Mouse (Mus musculus) thymus, postnatal 0 days (tissue): ENCODE data around the gene Lrp1. TPM values are rescaled to one million over a fixed set of nuclear protein-coding genes. Genes with fewer than 3 reads are reported as not detected.

Experiments
- DNase-seq: peaks from one replicate; pipeline ENCODE4 v3.0.0-alpha.2; 2015; ENCODE audit warnings: low spot score
- polyA plus RNA-seq: library from polyadenylated mRNA; unstranded; fragments of >200 nt; fragmentation: Nextera tagmentation; extraction: Ambion mirVana; gene quantifications from 2 replicates; pipeline ENCODE4 v1.2.1, GENCODE M21; 2015

Lrp1 gene
- polyA plus RNA-seq, 1 experiment from 2014 or later = 8.6 TPM

DNA sequence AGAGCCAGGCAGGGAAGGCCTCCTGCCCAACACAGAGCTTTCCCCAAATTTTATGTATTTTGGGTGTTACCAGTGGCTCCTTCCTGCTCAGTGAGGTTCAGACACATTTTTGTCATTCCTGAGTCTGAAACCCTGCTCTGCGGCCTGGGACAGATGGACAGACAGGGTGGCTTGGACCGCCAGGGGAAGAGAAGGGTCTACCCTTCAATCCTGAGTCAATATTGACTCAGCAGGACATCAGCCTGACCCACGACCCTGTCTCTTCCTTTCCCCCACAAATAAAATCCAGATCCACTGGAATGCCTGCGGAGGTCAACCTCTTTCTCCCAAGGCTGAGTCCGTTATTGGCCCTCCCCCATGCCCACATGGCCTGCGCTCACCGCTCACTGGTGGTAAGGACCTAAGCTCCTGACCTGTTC lies 4.7 kb downstream of the Lrp1 start:
- DNase-seq = no peak

DNA sequence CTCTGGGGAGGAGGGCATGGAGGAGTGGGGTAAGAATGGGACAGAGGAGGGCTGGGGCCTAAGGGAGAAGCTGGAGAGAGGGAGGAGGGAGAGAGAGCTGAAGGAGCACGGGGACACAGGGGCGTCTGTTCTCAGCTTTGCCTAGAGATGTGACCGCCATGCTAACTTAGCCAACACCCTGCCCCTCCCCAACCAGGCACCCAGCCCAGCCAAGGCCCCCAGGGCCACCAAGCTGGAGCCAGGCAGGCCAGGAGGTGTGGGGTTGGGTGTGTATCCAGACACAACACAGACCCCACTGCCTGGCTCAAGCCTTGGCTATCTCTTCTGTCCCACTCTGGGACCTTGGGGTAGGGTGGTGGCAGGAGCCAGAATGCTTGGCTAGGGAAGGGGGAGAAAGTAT lies 5.4 kb downstream of the Lrp1 start:
- DNase-seq = no peak

DNA sequence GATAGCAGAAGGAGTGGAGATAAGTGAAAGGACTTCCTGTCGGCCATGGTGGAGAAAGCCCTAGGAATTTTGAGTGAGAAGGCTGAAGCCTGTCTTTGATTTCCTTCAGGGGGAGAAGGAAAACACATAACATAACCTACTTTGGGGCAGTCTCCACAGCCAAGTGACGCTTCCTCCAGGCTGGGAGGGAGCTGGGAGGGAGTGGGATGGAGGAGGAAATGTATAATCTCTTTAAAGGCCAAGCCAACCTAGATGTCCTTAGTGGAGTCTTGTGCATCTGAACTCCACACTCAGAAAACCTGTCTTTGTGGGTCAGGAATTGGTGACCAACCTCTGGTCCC lies 5.9 kb downstream of the Lrp1 start:
- DNase-seq = no peak

DNA sequence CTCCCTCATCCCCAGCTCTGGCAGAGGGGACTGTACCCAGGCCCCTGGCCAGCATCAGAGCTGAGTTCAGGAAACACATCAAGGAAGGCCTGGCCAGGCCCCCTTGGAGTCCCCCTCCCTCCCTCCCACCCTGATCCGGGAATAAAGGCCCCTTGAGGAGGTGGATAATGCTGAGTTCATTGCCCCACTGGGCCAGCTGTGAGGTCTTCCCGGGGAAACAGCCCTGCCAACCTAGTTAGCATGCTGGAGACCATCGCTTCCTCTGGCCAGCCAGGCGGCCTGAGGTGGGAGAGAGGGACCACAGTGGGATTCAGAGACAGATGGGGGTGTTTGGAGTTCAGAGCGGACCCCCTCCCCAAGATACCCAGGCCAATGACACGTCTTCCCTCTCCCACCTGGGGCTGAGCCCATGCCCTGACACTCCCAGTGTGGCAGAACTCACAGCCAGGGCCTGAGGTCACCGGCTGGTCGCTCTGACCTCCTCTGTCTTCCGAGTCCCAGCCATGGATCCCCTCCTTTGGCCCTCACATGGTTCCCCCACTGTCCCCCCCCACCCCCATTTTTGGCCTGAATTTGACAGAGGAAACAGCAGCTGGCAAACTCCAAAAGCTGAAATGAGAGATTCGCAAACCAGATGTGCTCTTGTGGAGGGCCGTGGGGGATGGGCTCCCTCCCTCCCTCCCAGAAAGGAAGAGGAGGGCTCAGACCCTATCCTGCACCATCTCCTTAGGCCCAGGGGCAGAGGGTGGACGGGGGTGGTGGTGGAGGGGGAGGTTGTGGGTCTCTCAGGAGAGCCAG lies 6.5 kb downstream of the Lrp1 start:
- no peak for DNase-seq

DNA sequence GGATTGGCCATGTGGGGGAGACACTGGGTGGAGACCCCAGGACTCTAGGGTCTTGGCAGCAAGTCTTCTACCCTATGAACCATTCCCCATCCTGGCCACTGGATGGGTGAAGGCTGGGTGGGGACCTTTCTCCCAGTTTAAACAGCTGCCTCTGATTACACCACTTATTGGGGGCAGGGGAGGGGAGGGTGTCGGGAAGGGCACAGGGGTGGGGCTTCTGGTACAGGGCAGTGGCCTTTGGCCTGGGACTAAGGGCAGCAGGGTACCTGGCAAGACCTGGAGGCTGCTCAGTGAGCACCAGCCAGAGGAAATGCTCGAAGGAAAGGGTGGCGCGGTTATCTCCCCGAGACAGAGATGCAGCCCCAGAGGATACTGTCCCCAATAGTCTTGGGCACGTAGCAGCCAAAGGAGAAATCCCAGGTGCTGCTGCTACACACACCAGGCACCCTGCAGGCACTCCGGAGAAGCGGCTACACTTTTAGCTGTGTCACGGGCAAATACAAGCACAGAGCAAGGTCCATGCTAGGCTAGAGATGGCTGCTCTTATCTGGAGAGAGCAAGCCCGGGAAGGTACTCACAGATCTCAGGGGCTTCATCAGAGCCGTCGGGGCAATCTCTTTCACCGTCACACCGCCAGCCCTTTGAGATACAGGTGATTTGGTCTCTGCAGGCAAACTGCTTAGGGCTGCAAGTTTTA lies 8.7 kb downstream of the Lrp1 start:
- no peak for DNase-seq

DNA sequence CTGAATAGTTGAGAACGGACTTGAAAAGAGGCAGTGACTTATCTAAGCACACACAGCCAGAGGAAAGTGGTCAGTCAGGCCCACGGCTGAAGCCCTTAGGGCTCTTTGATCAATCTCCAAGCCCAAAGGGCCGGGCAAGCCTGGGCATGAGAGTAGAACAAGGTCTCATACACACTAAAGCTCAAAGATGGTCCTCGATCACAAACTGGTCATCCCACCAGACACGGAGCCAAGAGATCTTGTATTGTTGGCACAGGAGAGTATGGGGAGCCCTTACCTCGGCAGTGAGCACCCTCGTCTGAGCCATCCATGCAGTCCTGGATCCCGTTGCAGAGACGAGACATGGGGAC lies 10.9 kb downstream of the Lrp1 start:
- no peak for DNase-seq

DNA sequence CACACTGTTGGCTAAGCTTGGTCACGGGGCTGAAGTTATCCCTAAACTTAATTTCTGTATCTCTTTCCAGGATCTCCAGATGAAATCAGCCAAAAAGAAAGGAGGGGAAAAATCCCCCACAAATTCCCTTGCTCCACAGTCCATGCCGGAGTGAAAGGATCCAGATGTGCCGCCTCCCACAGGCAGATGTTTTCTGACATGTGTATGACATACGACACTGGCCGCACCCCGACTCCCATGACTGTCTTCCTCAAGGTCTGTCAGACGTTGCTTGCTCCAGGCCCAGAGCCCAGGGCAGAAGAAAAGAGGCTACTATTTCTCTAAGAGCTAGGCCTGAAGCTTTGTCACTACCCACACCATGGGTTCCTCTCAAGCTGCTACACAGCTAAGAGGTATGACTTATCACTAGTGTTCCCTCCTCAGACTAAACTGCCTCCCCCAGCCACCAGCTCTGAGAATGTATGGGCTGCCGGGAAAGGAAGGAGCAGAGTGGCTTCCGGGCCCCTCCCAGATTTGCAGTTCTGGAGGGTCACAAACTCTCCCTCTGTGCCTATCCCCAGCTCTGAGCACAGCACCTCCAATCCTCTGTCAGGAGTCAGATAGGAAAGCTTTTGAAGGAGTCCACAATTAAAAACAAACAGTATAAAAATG lies 11.4 kb downstream of the Lrp1 start:
- no peak for DNase-seq

DNA sequence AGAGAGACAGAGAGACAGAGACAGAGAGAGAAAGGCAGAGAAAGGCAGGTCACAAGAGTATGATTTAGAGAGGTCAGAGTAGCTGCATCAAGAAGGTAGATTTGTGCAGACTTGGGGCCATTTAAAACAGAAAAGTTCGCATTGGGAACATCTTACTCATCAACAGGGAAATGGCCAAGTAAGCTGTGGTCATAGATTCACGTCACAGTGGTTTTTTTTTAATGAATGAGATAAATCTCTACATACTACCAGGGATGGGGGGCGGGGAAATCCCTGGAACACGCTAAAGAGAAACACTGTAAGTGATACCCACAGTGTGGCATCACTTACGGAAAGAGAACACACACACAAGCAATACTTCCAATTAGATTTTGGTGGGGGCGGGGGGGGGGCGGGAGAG lies 13.9 kb downstream of the Lrp1 start:
- no peak for DNase-seq

DNA sequence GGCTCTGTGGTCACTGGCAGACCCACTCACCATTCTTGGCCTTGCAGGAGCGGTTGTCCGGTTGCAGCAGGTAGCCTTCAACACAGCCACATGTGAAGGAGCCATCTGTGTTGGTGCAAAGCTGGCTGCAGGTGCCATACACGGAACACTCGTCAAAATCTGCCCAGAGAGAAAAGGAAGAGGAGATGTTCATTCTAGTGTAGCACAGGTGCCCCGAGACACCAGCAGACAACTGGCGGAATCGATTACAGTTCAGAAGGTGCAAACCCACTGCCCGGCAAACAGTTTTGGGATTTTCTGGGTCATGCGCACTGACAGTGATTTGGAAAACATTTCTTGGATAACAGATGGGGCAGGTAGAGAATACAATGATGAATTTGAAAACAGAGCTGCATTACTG lies 15.2 kb downstream of the Lrp1 start:
- DNase-seq = no peak

DNA sequence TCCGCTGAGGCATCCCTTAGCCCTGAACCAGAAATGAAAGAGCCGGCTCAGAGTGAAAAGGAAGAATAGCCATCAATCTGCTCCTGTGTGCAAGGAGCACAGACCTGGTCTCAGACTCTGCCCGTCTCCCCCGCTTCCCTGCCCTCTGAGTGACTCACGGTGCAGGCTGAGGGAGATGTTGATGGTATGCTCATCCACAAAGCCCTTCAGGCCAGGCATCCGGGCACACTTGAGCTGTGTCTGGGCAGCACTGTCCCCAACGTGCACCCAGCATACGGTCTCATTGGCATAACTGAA lies 15.7 kb downstream of the Lrp1 start:
- DNase-seq = no peak

DNA sequence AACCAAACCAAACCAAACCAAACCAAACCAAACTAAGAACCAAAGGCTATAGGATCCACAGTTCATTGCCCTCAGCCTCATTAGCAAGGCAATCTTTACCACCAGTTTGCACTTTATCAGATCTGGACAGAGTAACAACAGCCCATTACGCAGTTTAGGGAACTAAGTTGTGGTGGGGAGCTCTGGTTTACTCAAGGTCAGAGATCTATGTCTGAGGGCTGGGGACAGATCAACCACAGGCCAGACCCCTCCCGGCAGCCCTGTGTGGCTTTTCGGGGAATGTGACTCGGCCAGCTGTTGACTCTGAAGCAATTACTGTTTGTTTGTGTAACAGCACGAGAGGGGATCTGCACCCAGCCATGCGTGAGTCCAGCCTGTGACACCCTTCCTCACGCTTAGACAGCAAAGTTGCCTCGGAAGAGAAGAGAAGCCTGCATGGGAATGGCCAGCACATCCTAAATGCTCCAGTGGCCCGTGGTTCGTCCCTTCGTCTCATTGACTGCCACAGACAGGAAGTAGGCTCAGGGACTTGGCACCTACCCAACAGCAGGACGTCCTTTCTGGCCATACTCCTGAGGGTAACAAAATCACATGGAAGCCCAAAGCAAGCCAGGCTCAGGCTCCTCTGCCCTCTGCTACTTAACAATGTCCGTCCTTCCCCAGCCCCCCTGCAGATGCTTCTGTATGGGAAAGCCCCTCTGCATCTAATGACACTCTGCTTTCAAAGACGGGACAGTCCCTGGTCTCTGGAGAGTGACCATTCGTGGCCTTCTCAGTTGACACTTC lies 16.3 kb downstream of the Lrp1 start:
- DNase-seq = no peak

DNA sequence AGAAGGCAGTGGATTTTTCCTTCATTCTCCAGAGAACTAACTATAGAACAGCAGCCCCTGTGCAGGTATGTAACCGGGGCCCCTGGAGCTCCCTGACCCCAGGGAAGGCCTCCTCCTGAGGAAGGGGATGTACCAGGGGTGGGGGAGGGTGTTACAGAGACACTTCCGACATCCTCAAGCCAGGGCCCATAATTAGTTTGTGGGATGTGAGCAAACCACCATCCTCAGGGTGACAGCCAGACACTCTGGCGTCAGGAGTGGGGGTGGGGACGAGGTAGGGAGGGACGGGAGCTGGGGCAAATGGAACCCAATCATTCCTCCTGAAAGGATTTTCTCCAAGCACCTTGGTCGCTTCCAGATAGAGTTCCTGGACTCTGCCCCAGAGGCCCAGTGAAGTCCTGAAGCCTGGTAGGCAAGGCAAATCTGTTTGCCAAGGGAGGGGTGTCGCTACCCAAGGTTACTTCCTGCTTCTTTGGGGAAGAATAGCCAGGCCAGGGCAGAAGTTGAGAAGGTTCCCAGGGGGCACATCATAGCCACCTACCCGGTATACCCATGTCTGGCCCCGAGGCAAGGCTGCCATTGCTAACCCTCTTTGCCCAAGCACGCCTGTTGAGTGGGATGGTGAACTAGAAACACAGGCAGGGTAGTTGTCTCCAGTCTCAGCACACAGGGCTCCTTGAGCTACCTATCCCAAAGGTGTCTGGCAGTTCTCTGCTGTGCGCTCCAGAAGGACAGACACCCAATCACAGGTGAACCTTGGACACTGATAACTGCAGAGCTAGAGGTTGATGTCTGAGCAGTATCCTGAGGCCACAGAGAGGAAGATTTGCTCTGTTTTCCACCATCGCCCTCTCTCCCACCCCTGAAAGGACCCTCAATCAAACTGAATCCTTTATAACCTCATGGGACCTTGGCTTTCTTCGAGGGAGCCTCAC lies 17.2 kb downstream of the Lrp1 start:
- no peak for DNase-seq

DNA sequence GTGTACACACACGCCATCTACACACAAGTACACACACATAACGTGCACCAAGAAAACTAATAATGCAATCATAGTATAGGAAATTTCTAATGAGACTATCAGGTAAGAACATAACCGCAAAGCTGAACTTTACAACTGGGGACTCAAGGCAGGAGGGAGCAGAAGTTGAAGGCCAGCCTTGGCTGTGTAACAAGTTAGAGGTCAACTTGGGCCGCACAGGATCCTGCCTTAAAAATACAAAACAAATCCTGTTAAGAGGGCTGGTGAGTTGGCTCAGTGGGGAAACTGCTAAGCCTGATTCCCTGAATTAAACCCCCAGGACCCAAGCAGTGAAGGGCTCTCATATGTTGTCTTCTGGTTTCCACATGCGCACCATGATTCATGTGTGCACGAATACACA lies 18.8 kb downstream of the Lrp1 start:
- DNase-seq = no peak

DNA sequence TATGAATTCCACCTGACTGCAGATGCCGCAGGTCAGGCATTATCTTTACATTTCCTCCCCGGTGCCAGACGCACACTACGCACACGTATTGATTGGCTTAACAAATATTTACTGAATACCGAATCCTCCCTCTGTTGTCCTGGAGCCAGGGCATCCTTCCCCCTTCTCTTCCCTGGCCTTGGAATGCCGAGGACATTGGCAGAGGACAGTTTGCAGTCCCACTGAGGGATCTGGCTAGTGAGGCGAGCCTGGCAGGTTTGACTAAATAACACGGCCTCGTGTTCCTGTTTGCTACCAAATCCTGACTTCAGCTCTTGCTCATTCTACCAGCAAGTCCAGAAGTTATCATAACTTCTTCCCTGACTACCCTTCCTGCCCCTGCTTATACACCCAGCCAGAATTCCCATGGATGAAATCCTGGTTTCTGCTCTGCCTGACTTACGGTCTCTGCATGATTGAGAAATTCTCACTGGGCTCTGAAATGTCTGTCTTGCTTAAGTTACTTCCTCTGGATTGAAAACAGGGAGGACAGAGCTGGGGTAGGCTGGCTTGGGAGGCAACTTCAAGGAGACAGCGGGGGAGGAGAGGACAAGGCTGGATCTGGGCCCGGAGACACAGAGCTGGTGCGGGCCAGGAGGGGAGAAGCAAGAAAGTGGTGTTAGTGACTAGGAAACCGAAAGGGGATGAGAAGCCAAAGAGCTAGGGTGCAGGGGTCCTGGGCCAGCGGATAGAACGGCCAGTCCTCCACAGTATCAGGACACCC lies 21.0 kb downstream of the Lrp1 start:
- no peak for DNase-seq

DNA sequence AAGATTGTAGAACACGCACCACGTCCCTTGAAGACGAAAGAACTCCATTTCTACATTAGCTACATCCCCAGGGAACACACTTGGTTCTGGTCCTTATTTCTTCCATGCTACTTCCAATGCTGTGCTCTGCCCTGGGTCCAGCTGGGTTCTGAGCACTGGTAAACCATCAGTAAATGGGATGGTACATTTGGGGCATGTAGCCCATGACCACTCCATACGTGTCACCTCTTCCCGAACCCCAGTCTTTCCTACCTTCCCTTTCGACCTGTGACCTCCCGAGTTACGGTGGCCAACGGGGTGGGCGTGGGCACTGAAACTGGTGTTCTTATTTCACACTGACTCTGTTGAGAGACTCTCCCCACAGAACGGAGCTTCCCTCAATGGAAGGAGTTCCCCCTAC lies 21.7 kb downstream of the Lrp1 start:
- no peak for DNase-seq

DNA sequence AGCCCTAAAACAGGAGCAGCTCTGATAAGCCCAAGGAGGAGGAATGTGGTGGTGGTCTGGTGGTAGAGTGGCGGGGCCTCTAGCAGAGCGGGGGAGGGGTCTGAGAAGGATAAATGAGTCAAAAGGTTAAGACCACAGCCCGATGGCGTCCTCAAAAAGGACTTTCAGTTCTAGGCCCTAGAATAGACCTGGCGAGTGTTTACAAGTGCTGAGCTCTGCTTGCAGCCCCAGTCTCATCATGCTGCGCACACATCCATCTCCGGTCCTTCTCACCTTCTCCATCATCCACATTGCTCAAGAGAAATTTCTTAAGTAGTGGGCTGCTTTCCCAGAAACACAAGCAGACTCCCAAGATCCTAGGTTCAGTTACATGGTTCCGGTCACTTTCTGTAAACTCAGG lies 22.3 kb downstream of the Lrp1 start:
- no peak for DNase-seq

DNA sequence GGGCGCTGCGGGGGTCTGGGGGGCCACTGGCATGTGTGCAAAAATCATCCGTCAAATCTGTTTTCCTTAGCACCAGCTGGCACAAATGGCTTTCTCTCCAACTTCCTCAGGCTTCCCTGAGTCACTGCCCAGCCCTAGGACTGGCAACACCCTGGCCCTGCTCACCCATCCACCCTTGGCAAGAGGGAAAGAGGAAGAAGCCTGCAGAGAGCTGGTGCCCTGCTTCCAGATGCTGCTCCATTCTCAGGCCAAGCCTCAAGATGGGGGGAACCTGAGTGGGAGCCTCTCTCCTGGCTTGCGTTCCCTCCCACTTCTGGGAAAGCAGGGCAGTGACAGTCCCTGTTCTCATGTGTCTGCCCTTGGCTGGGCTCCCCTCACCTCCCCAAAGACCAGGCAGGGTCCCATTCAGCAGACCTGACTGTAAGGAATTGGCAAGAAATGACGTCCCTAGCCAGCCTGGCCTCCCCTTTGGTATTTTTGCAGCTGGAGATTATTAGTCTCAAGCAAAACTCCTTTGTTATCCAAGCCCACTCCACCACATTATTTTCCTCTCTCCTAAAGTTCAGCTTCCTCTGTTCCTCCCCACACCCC lies 23.5 kb downstream of the Lrp1 start:
- DNase-seq = no peak

DNA sequence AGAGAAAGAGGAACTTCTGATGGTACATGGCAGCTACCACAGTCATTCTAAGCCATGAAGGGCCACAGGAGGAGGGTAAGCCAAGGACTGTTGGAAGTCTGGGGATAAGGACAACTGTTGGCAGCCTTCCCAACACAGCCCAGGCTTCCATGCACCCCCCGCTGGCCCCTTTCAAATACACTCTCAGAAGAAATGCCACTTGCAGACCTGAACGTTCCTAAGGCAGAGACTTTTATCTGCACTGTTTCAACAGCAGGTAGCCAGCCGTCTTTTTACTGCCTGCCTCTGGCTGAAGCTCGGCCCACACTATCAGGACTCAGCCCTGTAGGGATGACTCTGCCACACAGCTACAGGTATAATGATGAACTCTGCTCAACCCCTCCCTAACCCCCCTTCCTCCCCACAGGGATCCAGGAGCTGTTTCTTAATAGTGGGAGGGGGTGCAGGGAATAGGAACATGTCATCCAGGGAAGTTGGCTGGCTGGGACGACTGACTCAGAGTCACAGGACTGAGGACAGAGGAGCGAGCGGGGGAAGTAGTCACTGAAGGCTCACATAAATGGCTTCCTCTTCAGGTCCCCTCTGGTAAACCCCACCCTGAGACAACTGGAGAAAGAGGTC lies 24.5 kb downstream of the Lrp1 start:
- DNase-seq = no peak

DNA sequence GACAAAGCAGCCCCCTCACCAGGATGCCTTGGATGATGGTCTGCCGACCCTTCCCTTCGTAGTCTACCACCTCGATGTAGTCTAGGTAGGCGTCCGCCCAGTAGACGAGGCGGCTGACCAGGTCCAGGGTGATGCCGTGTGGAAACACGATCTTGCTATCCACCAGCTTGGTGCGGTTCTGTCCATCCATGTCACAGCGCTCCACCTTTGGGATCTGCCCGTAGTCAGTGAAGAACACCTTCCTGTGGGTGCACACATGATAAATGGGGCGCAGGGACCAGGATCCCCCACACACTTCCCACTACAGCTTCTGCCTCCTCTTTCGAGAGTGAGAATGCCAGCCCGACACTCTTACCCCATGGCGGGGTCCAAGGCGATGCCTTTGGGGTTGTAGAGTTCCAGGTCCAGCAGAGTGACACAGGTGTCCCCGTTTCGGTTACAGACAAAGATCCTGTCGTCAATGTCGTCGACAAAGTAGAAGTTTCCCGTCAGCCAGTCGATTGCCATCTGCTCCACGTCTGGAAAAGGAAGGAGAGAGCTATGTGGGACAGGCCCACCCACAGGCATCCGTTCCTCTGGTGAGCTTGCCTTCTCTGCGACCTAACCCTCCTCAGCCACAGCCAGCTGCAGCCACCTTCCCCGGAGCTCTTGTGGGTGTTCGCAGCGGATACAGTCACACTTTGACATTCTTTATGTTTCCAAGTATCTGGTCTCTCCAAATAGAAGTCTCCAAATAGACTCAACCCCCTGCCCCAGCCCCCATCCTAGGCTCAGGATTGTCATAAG lies 25.8 kb downstream of the Lrp1 start:
- DNase-seq = peak; percentile 59
